Mouse (Mus musculus): Measurements from ENCODE around the gene Slc9a8.

DNA sequence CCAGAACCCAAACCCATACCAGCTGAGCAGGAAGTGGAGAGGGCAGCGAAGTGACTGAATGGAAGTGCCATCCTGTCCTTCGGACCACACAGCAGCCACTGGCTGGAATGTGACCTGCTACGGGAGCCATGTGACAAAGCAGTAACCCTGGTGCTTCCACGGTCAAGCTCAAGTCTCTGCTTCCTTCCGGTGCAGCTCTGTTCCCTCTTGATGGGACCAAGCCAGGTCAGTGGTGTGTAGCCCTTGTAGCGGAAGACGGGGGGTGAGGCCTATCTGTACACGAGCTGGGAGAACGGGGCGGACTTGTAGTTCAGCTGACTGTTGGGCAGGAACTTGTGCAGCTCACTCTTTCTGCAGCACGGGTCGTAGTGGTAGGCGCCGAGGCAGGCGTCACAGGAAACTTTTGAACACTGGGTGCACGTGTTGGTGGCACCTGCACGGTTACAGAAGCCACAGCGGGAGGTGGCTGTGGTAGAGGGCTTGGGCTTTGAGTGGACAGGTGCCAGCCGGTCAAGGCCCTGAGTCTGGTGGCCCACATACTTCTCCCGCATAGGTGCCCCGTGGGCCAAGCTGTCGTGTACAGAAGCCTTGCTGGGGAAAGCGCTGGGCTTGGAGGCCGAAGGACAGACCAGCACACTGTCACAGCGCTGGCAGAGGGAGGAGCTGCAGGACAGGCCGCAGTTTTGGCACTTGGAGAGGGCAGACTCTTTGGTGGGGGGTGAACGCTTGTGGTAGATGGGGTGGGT lies 61.7 kb downstream of the Slc9a8 start:
- TF ChIP-seq CTCF (IDR thresholded peaks at IDR 0.05; ENCODE audit: low read depth) (no peak), EP300 (IDR thresholded peaks at IDR 0.05; ENCODE audit: low read depth) (no peak)
